Mouse (Mus musculus): ENCODE results near the gene Vmn2r44. TPM values are rescaled to one million over a fixed set of nuclear protein-coding genes. Genes with fewer than 3 reads are reported as not detected.
"Not testable (repeated sequence)": the region's sequence is repeated elsewhere in the genome, so short reads cannot be mapped to it uniquely, and the experiment has no call there.

The Vmn2r44 gene
- not detected for polyA plus RNA-seq (2021)

GRCm38 (mm10) chr7:8383233-8383632 is at the start of gene Vmn2r44:
Gene Vmn2r44, minus strand, starts transcription at chr7:8383333.
- POLR2A ChIA-PET; in situ Hi-C loops (cut with MboI; ENCODE audit: low pct_unique_long_range_greater_than_20kb); CTCF ChIA-PET; DNase-seq (ENCODE audit: low read depth, low spot score); ATAC-seq; H3K27me3 ChIP-seq: not testable (repeated sequence)

GRCm38 (mm10) chr7:8357879-8358278 is 25.3 kb downstream of the Vmn2r44 start:
- DNase-seq (ENCODE audit: low read depth, low spot score); in situ Hi-C loops (cut with MboI; ENCODE audit: low pct_unique_long_range_greater_than_20kb); CTCF ChIA-PET; H3K27me3 ChIP-seq; POLR2A ChIA-PET; ATAC-seq: not testable (repeated sequence)

Other genes with a start within 250 kb of the Vmn2r44 start
- not detected for gene Vmn2r41, start 221.7 kb downstream of the Vmn2r44 start, polyA plus RNA-seq (2021)
- not detected for gene Vmn2r42, start 183.0 kb downstream of the Vmn2r44 start, polyA plus RNA-seq (2021)
- gene Vmn2r43, start 122.7 kb downstream of the Vmn2r44 start, polyA plus RNA-seq (2021), result not detected
- gene Vmn2r45, start 105.7 kb upstream of the Vmn2r44 start, polyA plus RNA-seq (2021), result not detected